Mouse (Mus musculus) regulatory T cell (primary cell): ENCODE data around the gene 6030468B19Rik.

Experiments used
- in situ Hi-C: fragments of 300-600 bp; cut with MboI, MseI; formaldehyde crosslinking; loops from one replicate; pipeline ENCODE4 v1.15.1; 2025; ENCODE audit warnings: high pct_unique_total_duplicates

6030468B19Rik gene

GRCm38 (mm10) chr11:117797511-117798159, at the start of gene 6030468B19Rik:
TSS of gene 6030468B19Rik (plus strand) at chr11:117797660.
- in situ Hi-C loops = loop anchor here (25.0 kb wide), 1 partner anchor 1385 kb away; the partner anchor contains the start of gene Rnf157

GRCm38 (mm10) chr11:117748628-117749027, 48.8 kb upstream of the 6030468B19Rik start:
- in situ Hi-C loops = no loop called here

GRCm38 (mm10) chr11:117749414-117749813, 48.0 kb upstream of the 6030468B19Rik start:
- in situ Hi-C loops = no loop called here

- in situ Hi-C loops = no loop called here
These were observed 45.9 kb upstream of the 6030468B19Rik start for GRCm38 (mm10) chr11:117751544-117751943.

GRCm38 (mm10) chr11:117755891-117756290, 41.6 kb upstream of the 6030468B19Rik start:
- in situ Hi-C loops = no loop called here

GRCm38 (mm10) chr11:117759267-117759666, 38.2 kb upstream of the 6030468B19Rik start:
- in situ Hi-C loops = no loop called here

GRCm38 (mm10) chr11:117760374-117761119, 36.9 kb upstream of the 6030468B19Rik start:
- in situ Hi-C loops = no loop called here

GRCm38 (mm10) chr11:117761801-117762200, 35.7 kb upstream of the 6030468B19Rik start:
- in situ Hi-C loops = no loop called here

- in situ Hi-C loops = no loop called here
These were observed 35.2 kb upstream of the 6030468B19Rik start for GRCm38 (mm10) chr11:117762246-117762645.

- in situ Hi-C loops = no loop called here
These were observed 33.1 kb upstream of the 6030468B19Rik start for GRCm38 (mm10) chr11:117764319-117764718.

- in situ Hi-C loops = no loop called here
These were observed 32.1 kb upstream of the 6030468B19Rik start for GRCm38 (mm10) chr11:117765361-117765760.

GRCm38 (mm10) chr11:117766275-117766674, 31.2 kb upstream of the 6030468B19Rik start:
- in situ Hi-C loops = no loop called here

- in situ Hi-C loops = no loop called here
These were observed 28.5 kb upstream of the 6030468B19Rik start for GRCm38 (mm10) chr11:117768725-117769682.

GRCm38 (mm10) chr11:117769683-117770047, 27.8 kb upstream of the 6030468B19Rik start:
- in situ Hi-C loops = no loop called here

GRCm38 (mm10) chr11:117770407-117770806, 27.1 kb upstream of the 6030468B19Rik start:
- in situ Hi-C loops = no loop called here

- in situ Hi-C loops = no loop called here
These were observed 25.1 kb upstream of the 6030468B19Rik start for GRCm38 (mm10) chr11:117772352-117772751.

- in situ Hi-C loops = loop anchor here (25.0 kb wide), 1 partner anchor 1363 kb away; the partner anchor contains the start of gene Rnf157
These were observed 22.5 kb upstream of the 6030468B19Rik start for GRCm38 (mm10) chr11:117774925-117775324.

- in situ Hi-C loops = loop anchor here (25.0 kb wide), 1 partner anchor 1363 kb away; the partner anchor contains the start of gene Rnf157
These were observed 21.9 kb upstream of the 6030468B19Rik start for GRCm38 (mm10) chr11:117775540-117775939.

- in situ Hi-C loops = loop anchor here (25.0 kb wide), 1 partner anchor 1364 kb away; the partner anchor contains the start of gene Rnf157
These were observed 21.2 kb upstream of the 6030468B19Rik start for GRCm38 (mm10) chr11:117776085-117776792.

GRCm38 (mm10) chr11:117777111-117777510, 20.3 kb upstream of the 6030468B19Rik start:
- in situ Hi-C loops = loop anchor here (25.0 kb wide), 1 partner anchor 1365 kb away; the partner anchor contains the start of gene Rnf157

GRCm38 (mm10) chr11:117778031-117778430, 19.4 kb upstream of the 6030468B19Rik start:
- in situ Hi-C loops = loop anchor here (25.0 kb wide), 1 partner anchor 1366 kb away; the partner anchor contains the start of gene Rnf157
